Mouse (Mus musculus) left cerebral cortex, adult 8-10 months (tissue): Measurements from ENCODE around the gene Capg. TPM values are rescaled to one million over a fixed set of nuclear protein-coding genes. Genes with fewer than 3 reads are reported as not detected.
"Not testable (repeated sequence)": the region's sequence is repeated elsewhere in the genome, so short reads cannot be mapped to it uniquely, and the experiment has no call there.

Experiments
- DNase-seq, 2 experiments: peaks; one replicate each; pipeline ENCODE4 v3.0.0; 2022; ENCODE audit warnings: low spot score in 2 of 2
- total RNA-seq, 4 experiments: library from RNA; stranded (reverse); gene quantifications; 2 replicates each; pipeline ENCODE4 v1.2.4; 2022

Gene Capg
- total RNA-seq, 4 experiments from 2014 or later: 2.9 to 16.9 (median 10.0) TPM

GRCm38 (mm10) chr6:72532580-72532979, 11.6 kb upstream of the Capg start:
- DNase-seq: peak in 1 of 2 experiments; percentile 64

- not testable (repeated sequence) for DNase-seq
Observed at GRCm38 (mm10) chr6:72533555-72533954, 10.6 kb upstream of the Capg start.

GRCm38 (mm10) chr6:72534035-72534809, 10.0 kb upstream of the Capg start:
- no peak for DNase-seq

- DNase-seq: peak in 1 of 2 experiments; percentile 74
Observed at GRCm38 (mm10) chr6:72535165-72535564, 9.0 kb upstream of the Capg start.

GRCm38 (mm10) chr6:72537998-72538500, 6.1 kb upstream of the Capg start:
- DNase-seq: no peak

- peak; percentile 74 to 96 for DNase-seq
Observed at GRCm38 (mm10) chr6:72538562-72539031, 5.6 kb upstream of the Capg start.

GRCm38 (mm10) chr6:72543265-72543850, 833 bp upstream of the Capg start:
- DNase-seq: no peak

GRCm38 (mm10) chr6:72545377-72545776, 1.2 kb downstream of the Capg start:
- no peak for DNase-seq

- DNase-seq: no peak
Observed at GRCm38 (mm10) chr6:72547121-72547520, 2.9 kb downstream of the Capg start.

GRCm38 (mm10) chr6:72547862-72548261, 3.7 kb downstream of the Capg start:
- no peak for DNase-seq

- DNase-seq: no peak
Observed at GRCm38 (mm10) chr6:72549041-72549580, 4.9 kb downstream of the Capg start.

- DNase-seq: no peak
Observed at GRCm38 (mm10) chr6:72550025-72550424, 5.8 kb downstream of the Capg start.

- DNase-seq: no peak
Observed at GRCm38 (mm10) chr6:72550503-72551100, 6.4 kb downstream of the Capg start.

- peak in 1 of 2 experiments; percentile 59 for DNase-seq
Observed at GRCm38 (mm10) chr6:72552171-72553078, 8.2 kb downstream of the Capg start.

- no peak for DNase-seq
Observed at GRCm38 (mm10) chr6:72553079-72553412, 8.9 kb downstream of the Capg start.

GRCm38 (mm10) chr6:72560801-72561200, 16.6 kb downstream of the Capg start:
- DNase-seq: no peak

- no peak for DNase-seq
Observed at GRCm38 (mm10) chr6:72562486-72562885, 18.3 kb downstream of the Capg start.

- no peak for DNase-seq
Observed at GRCm38 (mm10) chr6:72562894-72563293, 18.7 kb downstream of the Capg start.

- DNase-seq: no peak
Observed at GRCm38 (mm10) chr6:72565506-72565905, 21.3 kb downstream of the Capg start.

- DNase-seq: peak; percentile 72 to 79
Observed at GRCm38 (mm10) chr6:72566044-72566443, 21.9 kb downstream of the Capg start.

- no peak for DNase-seq
Observed at GRCm38 (mm10) chr6:72567508-72567907, 23.3 kb downstream of the Capg start.
